Mouse (Mus musculus) testis, adult 2 months (tissue): Measurements from ENCODE around the gene Fopnl.

Source experiments
- CTCF ChIP-seq: fragments of 200-500 bp; IDR thresholded peaks from 2 replicates; pipeline ENCODE4 v1.5.1; 2012; ENCODE audit warnings: low read depth, mild to moderate bottlenecking, inconsistent platforms, low read length, moderate library complexity; ENCODE audit not compliant: control insufficient read depth, insufficient read depth, insufficient replicate concordance
- POLR2A ChIP-seq: fragments of 200-500 bp; IDR thresholded peaks from 2 replicates; pipeline ENCODE4 v1.6.1; 2012; ENCODE audit warnings: low read depth, mild to moderate bottlenecking, inconsistent platforms, low read length, moderate library complexity; ENCODE audit not compliant: control insufficient read depth

- TF ChIP-seq CTCF, result no peak
- TF ChIP-seq POLR2A, result no peak
These were observed 8.7 kb downstream of the Fopnl start for GRCm38 (mm10) chr16:14308245-14309073.
